Mouse (Mus musculus) hindlimb bud, embryonic 11.5 days (tissue): ENCODE results near the gene Ildr2.

Source experiments
- DNase-seq: peaks from one replicate; pipeline ENCODE4 v3.0.0-alpha.2; 2012; ENCODE audit warnings: low read depth, low spot score; ENCODE audit errors: extremely low spot score

The Ildr2 gene

DNA sequence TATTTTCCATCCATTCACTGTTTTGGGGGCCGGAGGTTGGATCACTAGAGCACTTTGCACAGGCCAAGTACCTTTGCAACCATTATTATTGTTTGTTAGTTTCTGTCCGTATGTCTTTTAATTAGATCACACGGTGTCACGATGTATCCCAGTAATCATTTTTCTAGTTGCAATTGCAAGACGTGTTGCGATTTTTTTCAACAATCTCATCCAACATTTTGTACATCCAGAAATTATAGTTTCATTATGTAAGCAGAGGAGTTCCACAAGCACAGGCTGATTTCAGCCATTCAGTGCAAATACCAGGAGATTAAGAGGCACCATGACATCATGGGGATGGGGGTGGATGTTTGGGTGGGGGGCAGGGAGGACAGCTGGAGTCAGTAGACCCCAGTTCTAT, 29.5 kb downstream of the Ildr2 start:
- DNase-seq, result no peak

DNA sequence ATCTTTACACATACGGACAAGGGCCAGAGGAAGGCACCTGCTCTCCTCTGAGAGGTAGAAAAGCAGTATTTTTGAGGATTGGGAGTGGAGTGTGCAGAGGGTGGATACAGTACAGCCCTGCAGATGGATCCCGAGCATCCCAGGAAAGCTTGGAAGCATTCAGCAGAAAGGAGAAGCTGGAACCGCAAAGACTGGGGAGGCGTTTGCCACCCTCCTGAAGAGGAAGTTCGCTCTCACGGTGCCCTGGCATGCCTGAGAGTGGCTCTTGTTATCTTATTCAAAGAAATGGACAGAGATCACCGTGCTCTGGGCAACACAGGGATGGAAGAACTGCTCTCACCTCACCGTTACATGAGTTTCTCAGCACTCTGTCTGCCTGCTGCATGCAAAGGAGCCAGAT, 30.5 kb downstream of the Ildr2 start:
- no peak for DNase-seq

DNA sequence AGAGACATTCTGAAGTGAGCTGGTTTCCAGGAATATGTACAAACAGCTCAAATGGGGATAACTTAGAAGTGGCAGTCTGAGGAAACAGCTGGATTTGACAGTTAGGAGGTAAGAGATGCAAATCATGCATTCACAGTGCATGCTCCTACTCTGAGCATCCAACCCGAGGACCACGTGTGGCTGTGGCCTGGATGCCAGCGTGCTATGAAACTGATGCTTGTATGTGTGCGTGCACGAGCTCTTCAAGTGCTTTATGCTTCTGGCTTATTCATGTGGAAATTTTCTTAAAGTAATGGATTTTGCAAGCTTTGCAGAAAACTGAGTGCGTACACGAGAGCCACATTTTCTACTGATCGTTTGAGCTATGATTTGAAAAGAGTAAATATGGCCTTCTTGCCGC, 32.3 kb downstream of the Ildr2 start:
- no peak for DNase-seq

DNA sequence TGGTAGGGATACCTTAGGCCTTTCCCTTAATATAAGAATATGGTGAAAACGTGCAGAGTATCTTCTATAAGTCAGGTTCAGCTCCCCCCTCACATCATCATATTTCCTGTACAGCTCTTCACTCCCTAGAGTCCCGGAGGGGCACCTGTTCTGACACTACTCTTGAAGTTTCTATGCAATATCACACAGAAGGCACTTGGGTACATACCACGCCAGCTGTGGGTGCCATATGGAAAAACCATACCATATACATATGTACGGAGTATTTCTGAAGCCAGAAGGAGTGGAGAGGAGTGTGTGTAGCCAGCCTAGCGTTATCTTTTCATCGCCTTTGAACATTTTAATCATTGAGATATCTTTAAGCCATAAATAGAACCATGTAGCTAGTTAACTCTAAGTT, 36.6 kb downstream of the Ildr2 start:
- no peak for DNase-seq

DNA sequence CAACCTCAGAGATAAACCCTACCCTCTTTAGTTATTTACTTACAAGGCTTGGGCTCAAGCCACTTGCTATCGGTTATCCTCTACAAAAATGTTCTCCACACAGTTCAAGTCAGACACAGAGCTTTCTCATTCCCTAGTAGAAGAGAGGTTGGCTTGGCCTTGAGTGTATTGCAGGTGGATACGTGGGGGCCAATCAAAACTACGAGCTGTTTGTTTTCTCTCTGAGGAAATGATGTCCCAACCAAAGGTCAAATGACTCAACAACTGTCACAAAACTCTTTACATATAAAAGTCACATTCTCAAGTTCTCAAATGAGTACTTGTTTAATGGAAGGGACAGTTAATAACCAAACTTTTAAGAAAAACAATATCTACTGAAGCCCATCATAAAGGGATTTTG, 39.1 kb downstream of the Ildr2 start:
- no peak for DNase-seq

DNA sequence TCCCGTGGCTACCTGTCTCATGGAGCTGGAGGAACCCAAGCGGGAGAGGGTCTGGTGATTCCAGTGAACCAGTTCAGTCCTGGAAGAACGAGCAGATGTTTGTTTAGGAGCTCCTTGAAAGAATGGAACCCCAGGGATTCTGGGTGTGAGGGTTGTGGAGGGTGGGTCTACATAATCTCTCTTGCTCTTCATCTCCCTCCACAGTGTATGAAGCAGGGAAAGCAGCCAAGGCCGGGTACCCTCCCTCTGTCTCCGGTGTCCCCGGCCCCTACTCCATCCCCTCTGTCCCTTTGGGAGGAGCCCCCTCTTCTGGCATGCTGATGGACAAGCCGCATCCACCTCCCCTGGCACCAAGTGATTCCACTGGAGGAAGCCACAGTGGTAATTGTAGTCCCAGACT, 41.6 kb downstream of the Ildr2 start:
- DNase-seq, result no peak

DNA sequence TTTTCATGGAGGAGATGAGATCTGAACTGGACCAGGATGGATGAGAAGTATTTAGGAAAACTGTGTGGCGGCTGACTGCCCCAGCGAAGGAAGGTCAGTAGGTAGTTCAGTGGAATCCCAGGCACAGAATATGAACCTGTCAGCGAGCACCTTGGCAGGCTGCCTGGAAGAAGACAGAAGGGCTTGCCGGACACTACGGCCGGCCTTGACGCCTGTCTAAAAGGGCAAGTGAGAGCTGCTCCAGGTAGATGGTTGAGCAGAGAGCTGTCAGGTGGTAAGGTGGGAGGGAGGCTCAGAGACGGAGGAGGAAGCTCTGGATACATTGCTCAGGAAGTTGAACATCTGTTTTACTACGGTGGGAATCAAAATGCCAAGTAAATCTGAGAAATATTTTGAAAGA, 42.4 kb downstream of the Ildr2 start:
- DNase-seq, result no peak

DNA sequence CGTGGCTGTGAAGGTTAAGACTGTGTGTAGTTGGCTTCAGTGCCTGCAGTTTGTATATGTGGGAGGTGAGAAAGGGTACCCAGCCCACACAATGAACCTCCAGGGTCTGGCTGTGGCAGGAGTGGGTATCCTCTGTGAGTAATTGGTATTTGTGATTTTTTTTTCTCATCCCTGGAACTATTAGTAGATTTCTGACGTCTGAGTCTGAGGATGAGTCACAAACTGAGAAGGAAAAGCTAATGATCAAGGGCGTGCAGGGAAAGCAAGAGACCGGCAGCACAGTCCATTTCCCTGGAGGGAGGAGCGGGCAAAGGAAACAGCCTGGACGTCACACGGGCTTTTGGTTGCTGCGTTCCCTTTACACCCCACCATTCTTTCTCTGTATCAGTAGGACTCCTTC, 43.0 kb downstream of the Ildr2 start:
- no peak for DNase-seq

DNA sequence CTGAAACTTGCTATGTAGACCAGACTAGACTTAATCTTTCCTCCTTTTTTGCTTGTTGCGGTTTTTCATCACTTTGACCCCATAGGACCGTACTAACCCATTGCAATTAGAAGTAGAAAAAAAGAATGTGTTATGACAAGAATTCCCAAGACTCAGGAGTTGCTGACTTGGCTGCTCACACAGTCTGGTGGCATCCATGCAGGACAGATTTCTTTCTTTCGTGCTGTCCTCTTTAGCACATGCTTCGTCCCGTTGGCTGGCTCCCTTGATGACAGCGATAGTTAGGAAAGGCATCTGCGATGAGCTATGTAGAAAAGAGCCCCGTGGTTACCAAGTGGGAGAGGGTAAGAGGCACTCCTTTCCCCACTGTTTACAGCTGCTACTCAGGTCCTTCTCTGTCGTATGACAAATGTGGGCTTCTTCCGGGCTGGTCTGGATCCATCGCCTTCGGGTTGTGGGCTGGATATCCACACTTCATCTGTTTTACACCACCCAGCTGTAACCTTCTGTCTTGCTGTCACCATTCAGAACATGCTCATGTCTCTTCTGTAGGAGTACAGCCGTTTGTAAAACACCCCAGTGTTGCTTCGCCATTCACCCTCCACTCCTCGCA, 43.7 kb downstream of the Ildr2 start:
- no peak for DNase-seq

DNA sequence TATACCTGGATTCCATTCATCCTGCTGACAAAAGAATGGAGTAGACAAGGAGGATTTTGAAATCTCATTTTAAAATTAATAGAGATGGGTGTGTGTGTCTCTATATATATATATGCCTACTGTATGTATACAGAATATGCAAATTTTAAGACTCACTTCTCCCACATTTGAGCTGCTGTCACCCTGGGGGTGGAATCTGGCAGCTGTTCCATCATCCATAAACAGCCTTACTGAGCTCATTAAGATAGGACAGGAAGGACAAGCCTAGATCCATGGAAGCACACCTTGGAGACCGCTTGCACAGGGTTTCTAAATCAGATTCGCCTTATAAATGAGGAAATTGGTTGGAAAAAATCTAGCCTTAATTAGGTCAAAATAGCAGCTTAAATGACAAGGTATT, 44.9 kb downstream of the Ildr2 start:
- no peak for DNase-seq

DNA sequence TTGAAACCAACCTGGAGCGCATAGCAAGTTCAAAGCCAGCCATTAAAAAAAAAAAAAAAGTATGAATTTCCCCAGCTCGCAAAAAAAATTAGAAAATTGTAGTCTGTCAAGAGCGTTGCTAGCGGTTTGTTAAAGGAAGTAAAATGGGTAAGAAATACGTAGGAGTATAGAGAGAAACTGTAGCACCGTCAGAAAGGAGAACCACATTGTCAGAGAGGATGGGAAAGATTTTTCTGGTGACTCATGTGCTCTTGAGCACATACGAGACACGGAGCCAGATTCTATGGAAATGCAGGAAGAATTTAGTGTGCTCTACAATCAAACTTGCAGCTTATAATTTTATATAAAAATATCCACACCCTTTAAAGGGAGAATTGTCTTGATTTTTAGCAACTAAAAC, 45.9 kb downstream of the Ildr2 start:
- no peak for DNase-seq

DNA sequence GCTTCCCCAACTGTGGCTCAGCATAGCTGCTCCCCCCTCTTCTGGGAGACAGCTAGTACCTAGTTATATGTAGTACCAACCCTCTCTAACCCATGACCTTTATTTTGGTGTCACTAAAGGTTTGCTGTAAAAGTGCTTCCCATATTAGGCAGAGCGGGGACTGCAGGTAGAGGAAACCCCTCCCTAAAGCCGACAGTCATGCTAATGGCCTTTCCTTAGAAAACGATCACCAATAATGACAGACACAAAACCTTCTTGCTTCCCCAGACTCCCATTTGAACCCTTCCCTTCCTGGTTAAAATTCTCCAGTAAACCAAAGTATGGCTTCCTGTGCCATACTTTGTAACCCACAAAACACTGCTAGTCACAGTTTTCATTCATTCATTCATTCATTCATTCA, 46.6 kb downstream of the Ildr2 start:
- DNase-seq, result no peak

DNA sequence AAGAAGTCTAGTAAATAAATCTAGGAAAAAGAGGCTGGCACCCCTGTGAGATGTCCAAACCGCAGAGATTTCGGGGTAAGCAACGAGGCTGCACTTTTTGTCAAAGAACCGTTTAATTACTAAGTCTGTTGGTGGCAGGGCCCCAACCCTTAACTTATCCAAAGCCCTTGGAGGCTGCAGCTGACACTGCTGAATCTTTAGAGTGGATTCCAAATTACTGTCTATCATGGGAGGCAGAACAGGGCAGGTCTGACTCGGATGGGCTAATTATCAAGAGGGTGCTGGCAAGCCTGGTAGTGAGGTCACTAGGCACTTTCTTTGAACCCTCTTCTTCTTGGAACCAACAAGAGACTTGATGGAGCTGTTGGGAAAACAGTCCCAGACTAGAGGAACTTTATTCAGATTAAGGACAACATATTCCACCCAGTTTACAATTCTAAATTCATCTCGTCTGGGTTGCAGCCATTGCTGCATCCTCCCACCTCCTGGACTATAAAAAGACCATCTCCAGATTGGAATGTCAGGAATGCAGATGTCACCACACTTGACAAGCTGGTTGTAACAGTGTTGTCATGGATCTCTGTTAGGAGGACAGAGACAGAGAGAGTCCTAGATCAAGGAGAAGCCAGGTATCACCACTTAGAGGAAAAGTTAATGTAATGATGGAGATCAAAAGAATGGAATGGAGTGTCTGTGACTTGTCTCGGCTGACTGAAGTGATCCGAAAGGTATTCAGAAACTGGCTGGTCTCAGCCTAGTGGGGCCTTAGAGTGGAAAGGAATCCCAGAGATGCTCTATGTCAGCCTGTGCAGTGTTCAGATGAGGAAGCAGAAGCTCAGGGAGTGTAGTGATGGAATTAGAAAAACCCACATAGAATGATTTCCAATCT, 50.7 kb downstream of the Ildr2 start:
- no peak for DNase-seq

DNA sequence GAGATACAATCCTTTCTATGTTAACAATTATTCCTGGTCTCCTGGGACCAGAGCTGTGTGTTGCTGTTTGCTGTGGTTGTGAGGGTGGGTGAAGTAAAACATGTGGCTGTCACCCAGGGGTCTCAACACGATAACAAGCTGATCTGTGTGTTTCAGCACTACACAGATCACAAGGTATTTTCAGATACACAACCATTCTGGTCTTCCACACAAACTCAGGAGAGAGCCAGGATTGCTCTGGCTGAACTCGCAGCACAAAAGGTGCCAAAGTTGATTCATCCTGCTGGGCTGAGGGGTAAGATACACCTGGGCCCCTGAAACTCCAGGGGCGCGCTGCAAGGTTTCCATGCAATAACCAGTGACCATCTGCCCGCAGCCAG, 54.5 kb downstream of the Ildr2 start:
- no peak for DNase-seq

DNA sequence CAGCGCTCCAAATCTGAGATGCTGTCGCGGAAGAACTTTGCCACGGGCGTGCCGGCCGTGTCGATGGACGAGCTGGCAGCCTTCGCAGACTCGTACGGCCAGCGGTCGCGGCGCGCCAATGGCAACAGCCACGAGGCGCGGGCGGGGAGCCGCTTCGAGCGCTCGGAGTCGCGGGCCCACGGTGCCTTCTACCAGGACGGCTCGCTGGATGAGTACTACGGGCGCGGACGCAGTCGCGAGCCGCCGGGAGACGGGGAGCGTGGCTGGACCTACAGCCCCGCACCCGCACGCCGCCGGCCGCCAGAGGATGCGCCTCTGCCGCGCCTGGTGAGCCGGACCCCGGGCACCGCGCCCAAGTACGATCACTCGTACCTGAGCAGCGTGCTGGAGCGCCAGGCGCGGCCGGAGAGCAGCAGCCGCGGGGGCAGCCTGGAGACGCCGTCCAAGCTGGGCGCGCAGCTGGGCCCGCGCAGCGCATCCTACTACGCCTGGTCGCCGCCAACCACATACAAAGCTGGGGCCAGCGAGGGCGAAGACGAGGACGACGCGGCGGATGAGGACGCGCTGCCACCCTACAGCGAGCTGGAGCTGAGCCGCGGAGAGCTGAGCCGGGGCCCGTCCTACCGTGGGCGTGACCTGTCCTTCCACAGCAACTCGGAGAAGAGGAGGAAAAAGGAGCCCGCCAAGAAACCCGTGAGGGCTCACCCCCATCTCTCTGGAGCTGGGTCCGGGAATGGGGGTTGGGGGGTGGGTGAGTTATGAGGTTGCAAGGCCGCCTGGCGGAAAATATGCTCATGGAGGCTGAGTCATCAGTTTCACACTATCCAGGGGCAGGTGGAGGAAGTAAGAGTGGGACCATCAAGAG, 55.1 kb downstream of the Ildr2 start:
- DNase-seq, result no peak

DNA sequence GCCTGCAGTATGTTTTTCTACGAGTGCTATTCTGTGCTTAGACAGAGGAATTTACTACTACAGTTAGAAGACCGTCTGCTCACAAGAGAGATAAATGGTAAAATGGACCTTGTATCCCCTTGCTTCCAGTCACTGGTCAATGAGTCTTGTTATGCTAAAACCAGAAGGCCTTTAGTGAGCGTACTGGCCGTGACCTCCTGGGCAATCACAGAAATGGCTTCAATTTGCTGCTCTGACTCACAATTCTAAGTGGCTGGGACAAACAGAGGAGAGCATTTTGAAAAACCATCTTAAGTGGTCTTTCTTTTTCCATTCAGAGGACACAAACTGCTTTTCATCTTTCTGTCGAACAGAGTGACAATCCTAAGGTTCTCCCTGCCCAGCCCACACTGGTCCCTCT, 57.2 kb downstream of the Ildr2 start:
- DNase-seq, result no peak

DNA sequence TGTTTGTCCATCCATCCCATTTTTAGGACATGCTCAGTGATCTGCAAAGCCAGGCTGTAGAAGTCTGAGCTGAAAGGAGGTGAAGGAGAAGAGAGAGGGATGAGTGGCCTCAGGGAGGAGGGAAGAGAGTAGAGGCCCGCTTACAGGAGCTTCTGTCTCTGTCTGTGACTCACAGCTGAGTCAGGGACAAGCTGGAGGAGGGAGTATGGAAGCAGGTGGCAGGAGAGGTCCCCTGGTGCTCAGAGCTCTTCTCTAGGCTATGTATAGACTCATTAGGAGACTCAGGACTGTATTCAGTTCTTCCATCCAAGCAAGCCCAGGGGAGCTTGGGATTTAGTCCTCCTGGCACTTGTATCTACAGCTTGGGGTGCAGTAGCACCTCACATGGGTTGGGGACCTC, 59.7 kb downstream of the Ildr2 start:
- no peak for DNase-seq

DNA sequence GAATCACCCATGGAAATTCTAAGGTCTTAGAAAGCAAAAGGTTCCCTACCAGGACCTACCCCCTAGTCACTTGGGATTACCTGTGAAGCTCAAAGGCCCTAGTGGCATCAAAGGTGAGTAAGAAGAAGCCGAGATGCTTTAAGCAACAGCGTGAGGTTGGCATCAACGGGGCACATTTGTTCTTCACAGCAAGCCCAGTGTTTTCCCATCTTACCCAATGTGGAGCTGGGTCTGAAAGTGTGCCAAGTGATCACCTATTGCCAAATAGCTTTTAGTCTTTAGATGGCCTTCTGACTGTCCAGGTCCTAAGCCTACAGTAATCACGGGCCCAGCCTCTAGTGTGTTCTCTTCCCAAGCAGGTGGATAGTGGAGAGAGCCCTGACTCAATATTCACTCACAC, 61.8 kb downstream of the Ildr2 start:
- DNase-seq, result no peak

DNA sequence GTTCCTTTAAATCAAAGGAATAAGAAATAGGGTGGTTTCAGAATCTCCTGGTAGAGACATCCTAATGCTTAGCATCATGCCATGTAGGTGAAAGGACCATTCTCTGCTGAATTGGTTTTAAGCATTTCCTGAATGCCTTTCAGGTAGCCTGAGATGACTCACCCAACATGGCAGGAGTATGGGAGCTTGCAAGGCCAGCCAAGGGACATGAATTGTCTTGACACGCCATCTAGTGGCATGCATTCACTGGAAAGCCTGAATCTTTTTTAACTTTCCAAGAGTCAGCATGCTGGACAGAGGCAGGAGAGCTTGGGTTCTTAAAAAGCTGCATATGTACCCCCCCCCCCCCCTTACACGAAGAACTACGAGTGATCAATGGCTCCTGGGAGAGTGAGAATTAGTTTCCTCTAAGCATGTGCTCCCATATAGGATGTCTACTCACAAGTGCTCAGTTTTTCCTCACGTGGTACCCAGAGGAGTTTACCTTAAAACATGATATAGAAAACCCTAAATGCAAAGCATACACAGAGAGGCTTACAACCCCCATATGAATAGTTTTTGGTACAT, 65.3 kb downstream of the Ildr2 start:
- peak; percentile 67 for DNase-seq

DNA sequence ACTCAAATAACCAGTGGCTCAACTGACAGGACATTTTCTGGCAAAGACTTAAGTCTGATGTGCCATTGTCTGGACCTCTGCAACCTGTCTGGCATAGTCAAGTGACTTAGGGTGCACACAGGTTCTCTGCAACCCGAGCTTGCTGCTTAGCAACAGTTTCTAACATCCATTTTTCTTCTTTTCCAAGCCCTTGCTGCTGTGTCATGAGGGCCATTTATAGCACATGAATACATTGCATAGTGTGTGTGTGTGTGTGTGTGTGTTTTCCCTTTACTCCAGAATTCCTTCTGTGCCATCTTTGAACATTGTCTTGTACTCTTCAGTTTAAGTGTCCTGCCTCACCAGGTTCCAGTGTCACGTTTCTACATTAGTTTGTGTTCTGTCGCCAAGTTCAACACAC, 72.5 kb downstream of the Ildr2 start:
- DNase-seq, result no peak

DNA sequence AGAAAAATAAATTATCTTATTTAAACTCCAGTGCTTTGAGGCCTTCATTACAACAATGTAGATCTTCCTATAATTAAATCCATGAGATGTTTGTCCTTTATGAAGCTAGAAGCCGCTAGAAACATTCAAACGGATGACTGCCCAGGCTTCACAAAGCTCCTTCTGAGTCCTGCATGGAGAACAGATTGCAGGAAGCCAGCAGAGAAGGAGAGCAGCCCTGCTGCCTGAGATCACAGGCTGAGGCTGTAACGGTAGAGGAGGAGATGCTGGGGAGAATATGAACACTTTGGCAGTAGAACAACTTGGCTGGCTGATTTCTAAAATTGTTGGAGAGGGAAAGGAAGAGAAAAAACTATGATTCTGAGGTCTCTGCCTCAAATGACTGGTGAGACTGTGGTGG, 76.8 kb downstream of the Ildr2 start:
- no peak for DNase-seq

DNA sequence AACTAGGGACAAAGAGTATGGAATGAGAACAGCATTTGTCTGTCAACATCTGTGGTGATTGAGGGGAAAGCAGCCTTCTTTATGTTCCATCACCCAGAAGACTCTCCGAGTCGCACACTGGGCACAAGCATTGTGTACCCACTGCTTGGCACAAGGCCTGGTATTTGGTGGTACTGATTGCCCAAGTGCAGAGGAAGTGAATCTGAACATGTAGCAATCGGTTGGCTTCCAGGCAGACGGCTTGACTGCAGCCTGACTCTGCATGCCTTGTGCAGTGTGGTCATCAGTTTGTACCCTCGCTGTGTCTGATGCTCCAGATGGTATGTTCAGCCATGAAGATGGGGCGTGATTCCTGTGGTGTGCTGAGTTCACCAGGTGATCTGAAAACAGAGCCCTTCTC, 85.2 kb downstream of the Ildr2 start:
- DNase-seq, result no peak
